Mouse (Mus musculus): ENCODE measurements around the gene Ccdc142.

The Ccdc142 gene

DNA sequence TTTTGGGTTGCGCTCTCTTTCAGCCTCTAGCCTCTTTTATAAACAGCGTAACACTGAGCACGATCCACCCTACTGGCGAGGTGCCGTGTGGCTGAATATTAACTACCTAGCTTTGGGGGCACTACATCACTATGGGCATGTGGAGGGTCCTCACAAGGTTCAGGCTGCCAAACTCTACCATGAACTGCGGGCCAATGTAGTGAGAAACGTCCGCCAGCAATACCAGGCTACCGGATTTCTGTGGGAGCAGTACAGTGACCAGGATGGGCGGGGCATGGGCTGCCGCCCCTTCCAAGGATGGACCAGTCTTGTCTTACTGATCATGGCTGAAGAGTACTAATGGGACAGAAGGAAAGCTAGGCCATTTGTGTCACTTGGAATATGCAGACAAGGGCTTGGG, 17.0 kb downstream of the Ccdc142 start:
- DNase-seq, result no peak

DNA sequence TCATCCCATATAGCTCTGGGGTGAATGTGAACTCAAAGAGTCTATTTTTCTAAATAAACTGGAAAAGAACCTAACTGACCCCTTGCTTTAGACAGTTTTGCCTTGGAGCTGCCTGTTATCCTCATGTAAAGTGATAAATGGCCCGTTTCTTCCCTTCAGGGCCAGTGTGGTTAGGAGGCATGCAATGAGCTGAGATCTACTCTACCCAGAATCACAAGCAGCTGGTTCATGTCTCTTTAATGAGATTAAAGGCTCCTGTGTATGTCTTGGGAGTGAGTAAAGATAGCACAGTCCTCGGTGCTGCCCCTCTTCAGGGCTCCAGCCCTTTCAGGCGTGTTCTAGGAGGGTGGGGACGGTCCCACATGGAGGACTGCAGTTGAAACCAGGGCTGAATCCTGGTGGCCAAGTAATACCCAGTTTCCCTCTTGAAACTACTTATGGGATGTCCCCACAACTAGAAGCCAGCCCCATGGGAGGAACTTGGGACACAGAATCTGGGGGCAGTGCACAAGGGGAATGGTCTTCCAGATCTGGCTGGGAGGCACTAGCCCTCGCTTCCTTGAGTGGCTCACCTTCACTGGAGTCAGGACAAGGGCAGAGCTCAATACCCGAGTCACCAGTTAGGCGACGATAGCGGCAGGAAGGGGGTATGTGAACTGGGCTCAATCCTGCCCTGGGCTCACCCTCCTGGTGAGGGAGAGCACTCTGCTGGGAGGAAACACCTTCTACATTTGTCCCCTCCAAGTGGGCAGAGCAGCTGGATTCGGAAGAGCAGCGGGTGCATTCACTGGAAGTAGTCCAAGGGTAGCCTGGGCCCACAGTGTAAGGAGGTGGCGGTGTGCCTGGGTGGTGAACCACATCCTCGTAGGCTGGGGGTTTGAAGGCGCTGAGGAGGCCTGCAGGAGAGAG, 17.7 kb downstream of the Ccdc142 start:
- DNase-seq, result no peak

DNA sequence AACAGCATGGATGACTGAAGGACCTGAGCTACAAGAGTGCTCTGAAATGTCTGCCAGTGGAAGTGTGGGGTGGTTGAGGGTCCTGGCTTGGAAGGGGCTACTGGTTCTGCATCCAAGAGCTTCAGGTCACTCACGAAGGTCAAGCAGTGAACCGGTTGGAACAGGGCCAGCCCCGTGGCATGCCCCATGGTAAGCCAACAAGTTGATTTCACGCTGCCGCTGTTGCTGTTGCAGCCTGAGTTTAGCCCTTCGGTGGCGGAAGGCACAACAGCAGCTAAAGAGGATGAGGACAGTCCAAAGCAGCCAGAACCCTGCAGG, 18.3 kb downstream of the Ccdc142 start:
- peak; percentile 55 for DNase-seq

GRCm38 (mm10) chr6:83120930-83121862, 19.8 kb downstream of the Ccdc142 start, which contains the start of gene Wbp1:
Gene Wbp1 (minus strand): TSS chr6:83121559.
- peak; percentile 99 for DNase-seq

DNA sequence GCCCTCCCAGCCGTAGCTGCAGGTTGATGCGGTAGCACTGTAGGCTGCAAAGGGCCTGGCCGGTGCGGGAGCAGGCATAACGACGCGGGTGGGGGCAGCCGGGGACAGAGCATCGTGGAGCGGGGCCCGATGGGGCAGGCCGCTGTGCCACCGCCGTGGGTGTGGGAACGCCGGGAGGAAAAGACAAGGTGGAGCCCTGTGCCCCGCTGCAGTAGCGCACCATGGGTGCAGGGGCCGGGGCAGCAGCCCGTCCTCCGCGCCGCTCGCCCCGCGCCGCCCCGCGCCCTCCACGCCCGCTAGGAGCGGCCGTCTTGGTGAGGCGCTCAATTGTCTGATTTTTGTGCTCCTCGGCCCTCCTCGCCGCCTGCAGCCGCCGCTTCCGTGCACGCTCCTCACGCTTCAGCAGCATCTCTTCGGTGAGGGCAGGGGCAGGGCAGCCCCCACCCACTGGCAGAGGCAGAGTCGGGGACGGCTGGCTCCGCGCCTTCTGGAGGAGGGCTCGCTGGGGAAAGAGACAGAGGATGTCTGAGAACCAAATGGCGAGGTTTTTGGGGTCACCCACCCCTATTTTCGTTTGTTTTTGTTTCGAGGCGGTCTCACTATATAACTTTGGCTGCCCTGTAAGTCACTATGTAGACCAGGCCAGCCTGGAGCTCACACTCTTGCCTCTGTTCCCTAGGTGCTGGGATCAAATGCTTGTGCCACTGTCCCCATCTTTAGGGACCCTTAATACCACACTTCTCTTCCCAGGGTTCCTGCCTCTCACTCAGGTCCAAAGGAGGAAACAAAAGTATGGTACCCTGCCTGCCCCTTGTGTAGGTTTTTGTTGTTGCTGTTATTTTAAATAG, 20.7 kb downstream of the Ccdc142 start:
- DNase-seq, result no peak

- DNase-seq, result no peak
These were observed 21.6 kb downstream of the Ccdc142 start for GRCm38 (mm10) chr6:83122961-83123360.

- DNase-seq, result peak; percentile 95
These were observed 23.5 kb downstream of the Ccdc142 start for GRCm38 (mm10) chr6:83124851-83125312.

DNA sequence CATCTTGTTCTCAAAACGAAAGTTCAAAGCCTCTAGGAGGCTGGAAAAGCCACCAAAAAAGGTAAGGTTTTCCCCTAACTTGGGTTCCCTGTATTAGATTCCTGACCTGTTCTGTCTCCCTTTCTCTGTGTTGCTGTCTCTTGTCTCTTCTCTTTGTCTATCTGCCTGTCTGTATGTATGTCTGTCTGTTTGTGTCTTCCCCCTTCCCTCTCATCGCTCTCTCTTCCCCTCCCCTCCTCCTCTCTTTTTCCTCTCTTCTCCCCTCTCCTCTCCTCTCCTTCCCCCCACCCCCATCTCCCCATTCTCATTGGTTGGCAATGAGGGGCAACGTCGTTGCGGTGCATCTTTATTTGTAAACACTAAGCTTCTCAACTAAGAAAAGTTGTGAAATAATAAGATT, 23.9 kb downstream of the Ccdc142 start, which contains the start of gene Ino80b:
Gene Ino80b, minus strand, starts transcription at position 101 of the 400 bp plus-strand sequence.
- no peak for DNase-seq

DNA sequence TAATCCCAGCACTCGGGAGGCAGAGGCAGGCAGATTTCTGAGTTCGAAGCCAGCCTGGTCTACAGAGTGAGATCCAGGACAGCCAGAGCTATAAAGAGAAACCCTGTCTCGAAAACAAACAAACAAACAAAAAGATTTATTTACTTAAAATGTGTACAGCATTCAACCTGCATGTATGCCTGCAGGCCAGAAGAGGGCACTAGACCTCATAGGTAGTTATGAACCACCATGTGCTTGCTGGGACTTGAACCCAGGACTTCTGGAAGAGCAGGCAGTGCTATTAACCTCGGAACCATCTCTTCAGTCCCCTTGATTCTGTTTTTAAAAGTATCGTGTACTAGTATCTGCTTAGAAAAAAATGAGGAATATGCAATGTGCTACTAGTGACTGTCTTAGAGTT, 26.0 kb downstream of the Ccdc142 start:
- DNase-seq, result no peak

DNA sequence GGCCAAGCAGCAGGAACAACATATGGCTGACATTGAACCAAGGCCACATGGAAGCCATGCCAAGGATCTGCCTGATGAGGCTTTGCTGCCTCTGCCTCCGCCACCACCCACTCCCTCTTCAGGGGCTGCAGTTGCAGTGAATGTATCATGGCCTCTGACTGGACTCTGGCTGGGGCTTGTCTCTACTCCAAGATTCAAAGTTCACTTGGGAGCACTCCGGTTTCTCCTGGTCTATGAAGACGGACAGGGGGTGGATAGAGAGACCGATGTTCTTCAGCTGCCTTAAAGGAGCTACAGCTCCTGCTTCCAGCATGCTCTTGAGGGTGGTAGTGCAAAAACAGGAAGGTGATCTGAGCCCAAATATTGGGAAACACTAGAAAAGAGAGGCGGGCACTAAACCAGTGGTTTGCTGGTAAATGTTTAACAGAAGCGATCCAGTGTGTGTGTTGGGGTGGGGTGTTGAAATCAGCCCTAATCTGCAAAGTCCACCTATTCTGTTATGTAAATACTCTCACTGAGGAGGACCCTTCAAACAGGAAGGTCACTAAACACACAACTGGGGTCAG, 30.2 kb downstream of the Ccdc142 start:
- DNase-seq, result peak; percentile 92

DNA sequence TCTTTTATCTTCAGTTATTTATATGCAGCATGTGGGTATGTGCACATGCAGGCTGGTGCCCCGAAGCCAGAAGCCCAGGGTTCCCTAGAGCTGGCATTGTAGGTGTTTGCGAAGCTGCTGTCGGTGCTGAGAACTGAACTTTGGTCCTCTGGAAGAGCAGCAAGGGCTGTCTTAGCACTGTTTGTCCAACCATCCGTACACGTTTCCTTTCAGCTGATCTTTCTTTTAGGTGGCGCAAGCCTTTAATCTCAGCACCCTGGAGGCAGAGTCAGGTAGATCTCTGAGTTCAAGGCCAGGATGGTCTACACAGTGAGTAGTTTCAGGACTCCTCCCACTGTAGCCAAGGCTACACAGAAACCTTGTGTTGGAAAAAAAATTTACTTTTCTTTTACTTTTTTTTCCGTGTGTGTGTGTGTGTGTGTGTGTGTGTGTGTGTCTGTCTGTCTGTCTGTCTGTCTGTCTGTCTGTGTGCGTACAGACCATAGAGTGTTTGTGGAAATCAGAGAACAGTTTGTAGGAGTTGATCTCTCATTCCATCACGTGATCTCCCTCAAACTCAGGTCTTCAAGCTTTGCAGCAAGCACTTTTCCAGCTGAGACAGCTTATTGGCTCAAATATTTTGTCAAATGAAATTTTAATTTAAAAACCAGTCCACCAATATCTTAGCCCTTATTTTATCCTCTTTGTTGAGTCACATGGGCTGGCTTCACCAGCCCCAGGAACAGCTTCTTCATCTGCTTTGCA, 30.9 kb downstream of the Ccdc142 start:
- peak; percentile 54 for DNase-seq

DNA sequence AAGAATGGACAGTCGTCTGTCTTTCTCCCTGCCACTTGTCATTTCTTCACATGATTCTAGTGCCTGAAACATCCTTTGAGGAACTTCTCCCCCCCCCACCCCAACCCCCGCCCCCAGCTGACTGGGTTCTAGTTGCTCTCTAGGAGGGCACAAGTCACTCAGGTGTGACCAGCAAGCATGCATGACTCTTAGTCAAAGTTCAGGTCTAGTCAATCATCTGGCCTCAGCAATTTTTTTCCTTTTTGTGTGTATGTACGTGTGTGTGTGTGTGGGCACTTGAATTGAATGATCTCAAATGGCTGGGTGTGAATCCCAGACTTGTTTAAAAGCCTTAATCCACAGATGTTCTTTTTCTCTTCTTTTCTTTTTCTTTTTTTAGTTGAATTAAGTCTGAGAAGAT, 32.8 kb downstream of the Ccdc142 start:
- DNase-seq, result peak; percentile 80

GRCm38 (mm10) chr6:83134951-83135513, 33.6 kb downstream of the Ccdc142 start, which contains the start of gene Rtkn:
Gene Rtkn (plus strand): TSS chr6:83135463.
- DNase-seq, result peak; percentile 86

DNA sequence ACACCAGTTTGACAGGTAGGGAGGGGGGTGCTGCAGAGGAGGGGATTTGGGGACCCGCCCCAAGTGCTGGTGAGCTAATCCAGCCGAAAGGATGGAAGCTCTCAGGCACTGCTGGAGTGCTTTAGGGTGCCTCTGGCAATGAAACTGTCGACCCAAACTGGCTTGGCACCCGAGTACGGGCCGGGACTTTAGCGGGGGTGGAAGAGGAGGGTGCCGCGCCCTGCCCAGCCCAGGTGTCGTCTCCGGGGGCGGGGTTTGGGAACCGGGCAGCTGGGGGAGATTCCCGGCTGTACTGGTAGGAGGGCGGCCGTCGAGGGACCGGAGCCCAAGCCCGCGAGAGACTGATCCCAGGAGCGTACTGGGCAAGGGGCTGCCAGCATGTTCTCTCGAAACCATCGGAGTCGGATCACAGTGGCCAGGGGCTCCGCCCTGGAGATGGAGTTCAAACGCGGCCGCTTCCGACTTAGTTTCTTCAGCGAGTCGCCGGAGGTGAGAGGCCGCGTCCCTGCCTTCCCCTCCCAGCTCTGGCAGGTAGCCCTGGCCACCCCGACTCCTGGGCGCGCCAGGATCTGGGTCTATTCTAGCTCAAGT, 34.3 kb downstream of the Ccdc142 start:
- peak; percentile 78 for DNase-seq

DNA sequence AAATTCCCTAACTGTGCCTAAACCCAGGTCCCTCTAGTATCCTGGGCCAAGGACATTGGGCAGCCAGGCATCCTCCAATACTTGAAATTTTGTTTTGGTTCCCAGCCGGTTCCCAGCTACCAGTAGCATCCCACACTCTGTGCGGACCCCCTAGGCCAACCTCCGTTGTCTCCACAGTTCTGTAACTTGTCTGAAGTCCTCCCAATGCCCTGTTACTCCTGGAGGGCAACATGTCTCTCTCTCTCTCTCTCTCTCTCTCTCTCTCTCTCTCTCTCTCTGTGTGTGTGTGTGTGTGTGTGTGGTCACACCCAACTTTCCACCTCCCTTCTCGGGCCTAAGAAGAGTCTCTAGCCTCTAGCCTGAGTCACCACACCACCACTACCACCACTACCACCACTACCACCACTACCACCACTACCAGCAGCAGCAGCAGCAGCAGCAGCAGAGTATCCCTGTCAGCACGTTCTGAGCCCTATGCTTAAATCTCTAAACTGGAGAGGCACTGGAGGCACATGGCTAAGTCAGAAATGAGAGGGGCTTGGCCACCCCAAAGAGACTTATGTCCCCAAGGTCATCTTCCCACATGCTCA, 35.0 kb downstream of the Ccdc142 start:
- no peak for DNase-seq

DNA sequence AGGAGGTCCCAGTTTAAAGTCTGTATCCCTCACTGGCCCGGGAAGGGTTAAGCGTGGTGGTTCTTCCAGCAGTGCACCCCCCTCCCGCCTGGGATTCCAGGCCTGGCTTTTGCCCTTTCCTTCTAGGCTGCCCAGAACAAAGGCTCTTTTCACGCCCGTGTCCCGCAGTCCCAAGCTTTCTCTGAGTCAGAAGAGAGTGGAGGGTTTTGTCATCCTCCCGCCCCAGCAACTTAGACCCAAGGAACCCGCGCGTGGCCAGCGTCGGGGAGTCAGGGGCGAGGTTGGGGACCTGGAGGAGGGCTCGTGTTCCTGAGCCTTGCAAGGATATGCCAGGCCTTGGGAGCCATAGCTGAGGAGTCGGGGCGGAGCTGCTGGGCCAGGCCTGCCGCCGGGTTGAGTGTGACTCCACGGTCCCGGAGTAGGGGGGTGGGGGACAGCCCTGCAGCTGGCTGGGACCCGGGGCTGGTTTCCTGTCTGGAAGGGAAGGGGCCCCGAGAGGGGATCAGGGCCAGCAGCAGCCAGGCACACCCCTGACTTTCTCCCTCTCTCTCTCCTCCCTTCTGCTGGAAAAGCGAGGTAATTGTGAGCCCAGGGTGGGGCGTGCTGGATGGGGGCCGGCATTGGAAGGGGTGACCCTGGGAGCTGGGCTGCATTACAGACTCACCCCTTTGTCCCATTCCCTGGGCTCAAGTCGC, 35.6 kb downstream of the Ccdc142 start:
- peak; percentile 76 for DNase-seq

- DNase-seq, result peak; percentile 93
These were observed 36.2 kb downstream of the Ccdc142 start for GRCm38 (mm10) chr6:83137576-83137950.

GRCm38 (mm10) chr6:83138056-83138455, 36.7 kb downstream of the Ccdc142 start:
- peak; percentile 43 for DNase-seq

DNA sequence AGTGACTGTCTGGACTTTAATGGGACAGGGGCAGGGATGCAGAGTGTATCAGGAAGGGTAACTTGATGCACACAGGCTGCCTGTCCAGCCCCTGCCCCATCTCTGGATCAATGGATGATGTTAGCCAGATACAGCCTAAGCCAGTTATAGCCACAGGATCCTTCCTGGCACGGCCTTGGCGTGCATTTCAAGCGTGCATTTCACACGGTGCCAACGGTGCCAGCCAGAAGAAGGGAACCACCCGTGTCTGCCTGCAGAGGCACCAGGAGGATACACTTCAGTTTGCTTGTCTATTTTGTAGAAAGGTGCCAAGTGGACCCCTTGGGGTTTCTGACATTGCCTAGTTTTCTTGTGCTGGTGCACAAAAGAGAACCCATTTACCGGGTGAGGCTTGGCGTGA, 38.6 kb downstream of the Ccdc142 start:
- no peak for DNase-seq

DNA sequence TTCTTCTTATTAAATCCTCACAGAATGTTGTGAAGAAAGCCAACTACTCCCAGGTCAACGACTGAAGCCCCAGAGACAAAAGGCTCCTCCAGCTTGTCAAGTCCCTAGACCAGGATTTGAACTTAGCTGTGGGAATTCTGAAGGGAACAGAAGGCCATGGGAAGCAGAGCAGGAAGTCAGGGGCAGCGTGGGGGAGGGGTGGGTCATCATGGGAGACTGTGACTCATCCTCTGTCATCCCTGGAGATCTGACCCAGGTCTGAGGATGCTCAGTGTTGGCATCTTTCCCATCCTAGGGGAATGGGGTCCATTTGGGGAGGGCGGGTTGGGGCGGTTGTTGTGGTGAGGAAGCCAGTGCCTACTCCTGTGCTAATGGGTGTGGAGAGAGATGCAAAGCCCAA, 40.2 kb downstream of the Ccdc142 start:
- no peak for DNase-seq
